Mouse (Mus musculus) bone marrow, adult 2 months (tissue): ENCODE data around the gene Tmem208. TPM values are rescaled to one million over a fixed set of nuclear protein-coding genes. Genes with fewer than 3 reads are reported as not detected.

Source experiments
- H3K27ac ChIP-seq: fragments of 200-500 bp; 2 replicates; pipeline ENCODE4 v1.5.1; 2012; ENCODE audit warnings: low read depth, mild to moderate bottlenecking, control low read depth, inconsistent platforms, low read length; ENCODE audit not compliant: control insufficient read depth, poor library complexity, insufficient read depth
- H3K4me1 ChIP-seq: fragments of 200-500 bp; 2 replicates; pipeline ENCODE4 v1.6.1; 2011; ENCODE audit warnings: low read length; ENCODE audit not compliant: control insufficient read depth, insufficient read depth
- H3K4me3 ChIP-seq: fragments of 200-500 bp; replicated peaks from 2 replicates; pipeline ENCODE3; 2011; ENCODE audit warnings: mild to moderate bottlenecking, low read depth, low read length, control low read depth; ENCODE audit not compliant: control insufficient read depth
- CTCF ChIP-seq: fragments of 200-500 bp; IDR thresholded peaks from 2 replicates; pipeline ENCODE4 v1.5.1; 2011; ENCODE audit warnings: low read length, control low read depth; ENCODE audit not compliant: control insufficient read depth, insufficient read depth
- POLR2A ChIP-seq: fragments of 200-500 bp; IDR thresholded peaks from 2 replicates; pipeline ENCODE4 v1.6.1; 2011; ENCODE audit warnings: low read depth, mild to moderate bottlenecking, control low read depth, low read length, borderline replicate concordance; ENCODE audit not compliant: control insufficient read depth
- WGBS: fragments of 180-500 bp; shearing (Covaris S2); methylation state at CpG from one replicate; pipeline ENCODE4 v1.1.7; 2018; 5-methylcytosine and 5-hydroxymethylcytosine counted together
- polyA plus RNA-seq: library from polyadenylated mRNA; stranded (reverse); fragments of >200 nt; gene quantifications from 2 replicates; pipeline ENCODE4 v1.2.4, GENCODE M21; 2011; ENCODE audit warnings: low replicate concordance; ENCODE audit not compliant: missing spikeins, insufficient read depth, insufficient read length

Tmem208 gene
- polyA plus RNA-seq, 1 experiment, result 140 TPM

DNA sequence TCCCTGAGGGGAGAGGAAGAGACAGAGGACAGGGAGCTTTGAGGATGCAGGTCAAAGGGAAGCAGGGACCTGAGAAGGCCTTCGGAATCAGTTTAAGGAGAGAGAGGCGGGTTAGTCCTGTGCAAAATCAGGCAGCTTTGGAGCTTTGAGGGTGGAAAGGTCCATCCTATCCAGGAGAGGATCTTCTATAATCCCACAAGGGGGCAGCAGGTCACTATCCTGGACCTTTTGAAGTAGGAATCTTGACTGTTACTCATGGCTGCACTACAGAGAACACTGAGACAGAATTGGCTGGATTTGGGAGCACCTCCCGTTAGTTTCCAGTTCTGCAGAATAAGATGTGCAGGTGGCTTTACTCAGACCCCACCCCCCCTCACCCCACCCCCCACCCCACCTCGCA lies 33.5 kb downstream of the Tmem208 start:
- peaks cover 5% of the 10 kb centered on the region for H3K4me1 ChIP-seq
- H3K27ac ChIP-seq, result no peak overlapping the region
- no peak overlapping the region for H3K4me3 ChIP-seq
- 71% methylated on average over 4 of the region's 4 CpGs for WGBS
- TF ChIP-seq POLR2A, result no peak
- no peak for TF ChIP-seq CTCF

DNA sequence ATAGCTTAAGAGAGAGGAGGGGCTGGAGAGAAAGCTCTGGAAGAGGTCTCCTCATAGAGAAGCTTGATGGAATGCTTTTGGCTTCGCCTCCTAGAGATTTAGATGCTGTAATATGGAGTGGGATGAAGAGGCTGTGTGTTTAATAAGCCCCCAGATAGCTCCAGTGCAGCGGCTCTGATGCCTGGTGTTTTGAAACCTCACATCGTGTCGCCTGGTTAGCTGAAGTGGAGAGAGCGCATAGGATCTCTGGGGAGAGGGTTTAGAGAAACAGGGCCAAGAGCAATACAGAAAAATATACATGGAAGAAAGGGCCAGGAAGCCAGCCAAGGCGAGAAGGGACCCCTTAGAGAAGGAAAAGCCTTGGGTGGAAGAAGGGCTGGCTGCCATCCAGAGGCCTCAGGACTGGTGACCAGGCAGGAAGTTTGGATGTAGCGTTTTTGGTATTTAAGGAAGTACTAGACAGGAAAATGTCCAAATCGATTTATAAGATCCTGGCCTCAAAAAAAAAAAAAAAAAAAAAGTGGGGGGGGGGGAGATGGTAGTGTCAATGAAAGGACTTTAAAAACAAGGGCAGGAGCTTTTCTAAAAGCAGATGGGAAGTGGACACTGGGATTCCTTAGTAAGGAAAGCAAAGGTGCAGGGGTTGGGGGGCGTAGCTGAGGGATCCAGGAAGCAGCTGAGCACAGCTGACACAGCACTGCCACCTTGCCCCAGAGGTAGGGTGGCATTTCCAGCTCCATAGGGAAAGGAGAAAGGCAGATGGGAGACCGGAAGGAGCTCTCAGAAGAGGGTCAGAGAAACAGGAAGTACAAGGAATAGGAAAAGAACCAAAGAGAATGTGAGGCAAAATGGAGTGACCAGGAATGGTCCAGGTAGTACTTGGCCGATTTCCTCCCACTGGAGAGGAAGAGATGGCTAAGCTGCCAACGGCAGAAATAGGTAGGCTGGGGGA lies 35.9 kb downstream of the Tmem208 start:
- Histone ChIP-seq H3K27ac (no peak overlapping the region), H3K4me3 (no peak overlapping the region), H3K4me1 (no peaks in the 10 kb centered on the region; the same call in none of the 2 replicates)
- 41% methylated on average over 12 of the region's 12 CpGs for WGBS
- TF ChIP-seq CTCF (no peak), POLR2A (no peak)

DNA sequence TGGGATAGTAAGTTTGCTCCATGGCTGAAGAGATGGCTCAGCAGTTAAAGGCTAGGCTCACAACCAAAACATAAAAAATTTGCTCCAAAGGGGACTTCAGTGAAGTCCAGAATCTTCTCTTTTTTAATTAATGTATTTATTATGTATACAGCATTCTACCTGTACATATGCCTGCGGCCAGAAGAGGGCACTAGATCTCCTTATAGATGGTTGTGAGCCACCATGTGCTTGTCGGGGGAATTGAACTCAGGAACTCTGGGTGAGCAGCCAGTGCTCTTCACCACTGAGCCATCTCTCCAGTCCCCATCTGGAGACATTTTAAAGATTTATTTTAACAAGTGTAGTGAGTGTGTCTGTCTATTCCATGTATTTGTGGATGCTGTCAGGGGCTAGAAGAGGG lies 41.0 kb downstream of the Tmem208 start:
- Histone ChIP-seq H3K27ac (no peak overlapping the region), H3K4me1 (no peaks in the 10 kb centered on the region; the same call in 1 of the 2 replicates), H3K4me3 (no peak overlapping the region)
- TF ChIP-seq CTCF, result peak; percentile 21; the same call in 1 of the 2 replicates
- TF ChIP-seq POLR2A, result no peak
- 57% methylated on average over 2 of the region's 2 CpGs for WGBS

DNA sequence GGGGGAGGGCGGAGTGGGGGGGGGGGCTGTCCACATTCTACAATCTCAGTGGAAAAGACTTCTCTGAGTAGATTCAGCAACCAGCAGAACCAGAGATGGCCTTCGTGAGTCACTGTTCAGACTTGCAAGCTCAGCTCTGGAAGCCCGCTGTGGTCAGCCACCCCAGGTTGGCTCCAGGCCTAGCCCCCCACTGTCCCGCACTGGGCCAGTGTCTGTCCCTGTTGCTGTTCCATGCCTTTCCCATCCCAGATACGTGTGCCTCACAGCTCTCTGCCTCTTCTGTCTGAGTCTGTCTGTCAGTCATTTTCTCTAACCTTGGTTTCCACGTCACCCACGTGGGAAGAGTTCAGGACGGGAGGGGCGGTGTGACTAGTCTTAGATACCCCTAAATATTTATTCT lies 46.3 kb downstream of the Tmem208 start:
- Histone ChIP-seq H3K27ac (no peak overlapping the region), H3K4me3 (no peak overlapping the region), H3K4me1 (no peaks in the 10 kb centered on the region)
- TF ChIP-seq CTCF, result no peak
- no peak for TF ChIP-seq POLR2A
- WGBS, result 83% methylated on average over 9 of the region's 9 CpGs

DNA sequence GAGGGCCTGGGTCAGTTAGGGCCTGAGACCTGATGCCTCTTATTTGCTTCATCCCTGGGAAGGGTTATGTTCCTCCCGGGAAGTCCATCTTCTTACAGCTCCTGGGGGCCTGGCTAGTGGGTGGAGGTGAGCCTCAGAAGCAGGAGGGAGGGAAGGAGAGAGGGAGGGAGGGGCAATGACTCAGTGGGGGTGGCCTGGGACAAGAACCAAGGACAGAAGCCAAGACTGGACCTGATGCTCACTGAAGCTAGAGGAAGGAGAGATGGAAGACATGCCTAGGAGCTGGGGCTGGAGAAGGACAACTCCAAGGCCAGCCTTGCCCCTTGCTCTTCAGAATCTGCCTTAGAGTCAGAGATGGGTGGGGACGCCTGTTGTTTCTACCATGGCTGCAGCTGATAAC lies 46.9 kb downstream of the Tmem208 start, which contains the start of gene Plekhg4:
Plekhg4 (plus strand) TSS at position 243 of the 400 bp plus-strand sequence.
- no peak within 1 kb of the TSS for H3K27ac ChIP-seq
- 51% methylated on average over 2 of the region's 2 CpGs for WGBS

DNA sequence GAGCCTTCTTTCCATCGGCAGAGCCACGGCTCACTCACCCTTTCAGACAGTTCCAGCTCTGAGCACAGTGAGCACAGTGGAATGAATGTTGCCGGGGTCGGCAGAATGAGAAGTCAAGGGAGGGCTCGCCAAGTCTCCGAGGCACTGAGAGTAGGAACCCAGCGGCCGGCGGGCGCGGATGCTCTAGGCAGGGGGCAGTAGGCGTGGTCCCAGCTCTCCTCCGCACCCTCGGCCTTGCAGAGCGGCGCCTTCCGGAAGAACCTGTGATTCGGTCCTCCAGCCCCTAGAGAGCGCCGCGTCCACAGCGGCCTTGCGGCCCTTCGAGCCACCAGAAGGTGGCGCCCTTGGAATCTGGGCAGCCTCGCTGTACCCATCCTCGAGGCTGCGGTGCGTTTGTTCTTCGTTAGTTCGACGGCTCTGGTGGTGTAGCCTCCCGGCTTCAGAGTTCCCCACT lies 48.4 kb downstream of the Tmem208 start:
- Histone ChIP-seq H3K27ac (no peak overlapping the region; the same call in 1 of the 2 replicates), H3K4me3 (no peak overlapping the region), H3K4me1 (no peaks in the 10 kb centered on the region)
- 56% methylated on average over 33 of the region's 33 CpGs for WGBS
- TF ChIP-seq POLR2A (no peak), CTCF (peak; percentile 51; the same call in 1 of the 2 replicates)

More for the DNA sequence above, 46.9 kb downstream of the Tmem208 start, which contains the start of gene Plekhg4:
- Histone ChIP-seq H3K4me1 (no peaks in the 10 kb centered on the region), H3K4me3 (no peak within 1 kb of the TSS)
- TF ChIP-seq POLR2A (no peak), CTCF (no peak)

DNA sequence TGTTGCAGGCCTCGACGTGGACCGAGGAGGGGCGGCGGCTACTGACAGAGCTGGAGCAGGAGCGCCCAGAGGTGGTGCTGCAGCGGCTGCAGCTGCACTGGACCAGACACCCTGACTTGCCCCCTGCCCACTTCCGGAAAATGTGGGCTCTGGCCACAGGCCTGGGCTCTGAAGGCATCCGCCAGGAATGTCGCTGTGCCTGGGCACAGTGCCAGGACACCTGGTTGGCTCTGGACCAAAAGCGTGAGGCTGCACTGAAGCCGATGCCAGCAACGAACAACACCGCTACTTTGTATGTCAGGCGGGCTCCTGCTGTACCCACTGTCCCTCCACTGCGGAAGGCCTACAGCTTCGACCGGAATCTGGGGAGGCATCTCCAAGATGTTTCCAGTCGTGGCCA lies 52.5 kb downstream of the Tmem208 start:
- no peak overlapping the region for H3K4me3 ChIP-seq
- WGBS, result 54% methylated on average over 19 of the region's 19 CpGs
- H3K27ac ChIP-seq, result no peak overlapping the region
- H3K4me1 ChIP-seq, result no peaks in the 10 kb centered on the region
- TF ChIP-seq CTCF, result no peak
- TF ChIP-seq POLR2A, result no peak

DNA sequence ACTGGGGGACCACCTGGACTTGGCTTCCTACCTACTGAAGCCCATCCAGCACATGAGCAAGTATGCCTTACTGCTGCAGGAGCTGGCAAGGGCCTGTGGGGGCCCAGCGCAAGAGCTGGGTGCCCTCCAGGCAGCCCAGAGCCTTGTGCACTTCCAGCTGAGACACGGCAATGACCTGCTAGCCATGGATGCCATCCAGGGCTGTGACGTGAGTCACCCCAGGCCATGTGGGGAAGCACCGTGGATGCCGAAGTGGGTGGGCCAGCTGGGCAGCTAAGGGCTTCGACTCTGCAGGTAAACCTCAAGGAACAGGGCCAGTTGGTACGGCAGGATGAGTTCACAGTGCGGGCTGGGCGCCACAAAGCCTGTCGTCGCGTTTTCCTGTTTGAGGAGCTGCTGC lies 54.2 kb downstream of the Tmem208 start:
- H3K4me3 ChIP-seq, result no peak overlapping the region
- no peaks in the 10 kb centered on the region for H3K4me1 ChIP-seq
- WGBS, result 77% methylated on average over 12 of the region's 12 CpGs
- no peak overlapping the region; the same call in 1 of the 2 replicates for H3K27ac ChIP-seq
- no peak for TF ChIP-seq POLR2A
- no peak for TF ChIP-seq CTCF
